Mouse (Mus musculus): ENCODE measurements around the gene 4931428F04Rik.

The 4931428F04Rik gene

DNA sequence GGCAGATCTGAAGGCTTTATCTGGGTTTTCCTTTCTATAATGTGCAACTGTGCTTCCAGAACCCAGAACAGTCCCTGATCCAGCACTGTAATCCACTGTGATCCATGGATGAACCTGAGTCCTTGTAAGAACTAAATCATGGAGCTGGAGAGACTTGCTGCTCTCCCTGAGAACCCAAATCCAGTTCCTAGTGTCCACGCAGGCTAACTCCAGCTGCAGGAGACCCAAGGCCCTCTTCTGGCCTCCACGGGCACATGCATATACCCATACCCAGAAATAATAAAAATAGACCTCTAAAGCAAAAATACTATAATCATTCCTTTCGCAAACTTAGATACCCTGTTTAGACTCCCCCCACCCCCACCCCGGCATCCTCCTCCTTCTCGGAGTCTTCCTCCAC is 1.4 kb downstream of the 4931428F04Rik start:
- no peak for DNase-seq (ENCODE audit: low read depth, low spot score)

DNA sequence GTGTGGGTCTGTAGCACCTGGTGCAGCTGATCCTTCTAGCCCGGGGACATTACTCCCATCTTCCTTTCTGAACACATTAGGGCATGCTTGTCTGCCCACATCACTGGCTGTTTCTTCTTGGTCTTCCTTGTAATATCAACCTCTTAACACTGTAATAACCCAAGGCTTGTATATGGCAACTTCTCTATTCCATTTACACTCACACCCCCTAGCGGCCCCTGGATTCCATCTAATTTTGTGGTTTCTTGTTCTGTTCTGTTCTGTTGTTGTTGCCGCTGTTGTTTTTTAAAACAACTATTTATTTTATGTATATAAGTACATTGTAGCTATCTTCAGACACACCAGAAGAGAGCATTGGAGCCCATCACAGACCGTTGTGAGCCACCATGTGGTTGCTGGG is 2.8 kb downstream of the 4931428F04Rik start:
- DNase-seq (ENCODE audit: low read depth, low spot score), result no peak

DNA sequence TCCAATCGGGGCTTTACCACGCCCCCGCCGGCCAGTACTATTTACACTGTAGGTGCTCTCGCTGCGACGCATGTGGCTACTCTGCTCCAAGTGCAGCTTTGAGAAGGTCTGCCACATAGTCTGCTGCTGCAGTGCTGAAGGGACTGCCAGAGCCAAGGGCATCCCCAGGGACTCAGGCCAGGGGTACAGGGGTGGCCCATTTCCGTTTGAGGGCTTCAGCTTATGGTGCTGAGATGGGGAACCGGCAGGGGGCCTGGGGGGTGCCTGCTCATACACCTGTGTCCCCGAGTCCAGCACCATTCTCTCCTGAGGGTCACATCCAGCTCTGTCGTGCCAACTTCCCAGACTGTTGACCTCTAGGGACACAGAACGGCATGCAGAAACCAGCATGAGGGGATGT is 4.2 kb downstream of the 4931428F04Rik start:
- DNase-seq (ENCODE audit: low read depth, low spot score), result no peak

DNA sequence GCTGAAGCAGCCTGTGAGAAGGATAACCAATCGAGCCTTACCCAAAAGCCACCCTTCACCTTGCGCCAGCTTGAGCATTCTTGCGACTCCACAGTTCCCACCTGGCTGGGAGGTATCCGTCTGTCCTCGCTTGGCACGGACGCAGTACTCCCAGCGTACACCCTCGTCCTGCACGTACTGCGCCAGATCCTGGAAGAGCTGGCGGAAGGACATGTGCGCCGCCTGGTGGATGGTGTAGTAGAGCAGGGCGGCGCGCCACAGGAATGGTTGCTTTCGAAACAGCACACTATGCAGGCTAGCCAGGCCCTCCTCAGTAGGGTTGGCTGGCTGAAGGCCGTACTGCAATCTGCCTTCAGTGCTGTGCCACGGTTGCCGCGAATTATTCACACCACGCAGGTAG is 6.6 kb downstream of the 4931428F04Rik start:
- no peak for DNase-seq (ENCODE audit: low read depth, low spot score)

DNA sequence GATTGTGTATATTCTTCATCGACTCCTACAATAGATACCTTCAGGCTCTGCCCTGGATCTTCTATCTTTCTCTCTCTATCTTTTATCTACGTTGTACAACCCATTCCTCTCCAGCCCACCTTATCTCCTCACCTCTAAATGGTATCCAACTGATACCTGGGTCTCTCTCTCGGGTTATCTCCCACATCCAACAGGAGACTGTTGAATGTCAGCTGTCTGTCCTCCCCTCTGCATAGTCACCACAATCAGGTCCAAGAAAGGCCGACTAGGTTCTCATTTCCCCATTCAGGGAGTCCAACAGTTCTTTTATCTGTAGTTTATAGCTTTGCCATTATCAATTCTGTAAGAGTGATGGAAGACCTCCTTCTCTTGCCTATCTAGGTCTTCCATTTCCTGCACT is 7.4 kb downstream of the 4931428F04Rik start:
- DNase-seq (ENCODE audit: low read depth, low spot score), result no peak

DNA sequence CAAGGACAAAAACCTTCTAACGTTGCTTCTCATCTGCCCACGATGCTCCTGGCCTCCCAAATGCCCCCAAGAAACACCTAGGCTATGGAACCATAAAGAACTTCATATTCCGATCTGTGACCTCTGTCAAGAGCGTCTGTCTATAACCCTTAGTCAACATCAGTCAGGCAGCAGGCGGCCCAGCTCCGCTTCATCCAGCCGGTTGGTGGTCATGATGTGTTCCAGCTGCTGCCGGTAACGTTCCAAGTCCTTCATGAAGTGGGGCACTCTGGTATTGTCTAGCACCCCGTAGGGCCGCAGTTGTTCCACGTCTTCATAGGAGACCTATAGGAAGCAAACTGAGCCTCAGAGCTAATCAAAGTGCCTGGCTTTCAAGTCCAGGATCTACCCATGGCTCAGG is 7.8 kb downstream of the 4931428F04Rik start:
- no peak for DNase-seq (ENCODE audit: low read depth, low spot score)

DNA sequence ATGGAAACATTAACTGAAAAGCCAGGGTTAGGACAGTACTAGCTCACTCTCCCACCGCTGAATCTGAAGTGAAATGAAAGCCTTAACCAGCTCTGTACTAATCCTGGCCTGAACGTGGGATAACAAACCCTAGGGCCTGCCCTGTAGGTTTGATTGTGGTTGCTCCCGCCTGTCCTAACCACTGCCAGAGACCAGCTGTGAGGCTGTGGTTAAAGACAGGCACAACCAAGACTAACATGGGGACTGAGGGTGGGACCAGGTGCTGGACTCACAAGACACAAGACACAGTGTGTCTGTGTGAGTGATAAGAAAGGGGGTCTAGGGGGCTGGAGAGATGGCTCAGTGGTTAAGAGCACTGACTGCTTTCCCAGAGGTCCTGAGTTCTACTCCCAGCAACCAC is 9.1 kb downstream of the 4931428F04Rik start:
- DNase-seq (ENCODE audit: low read depth, low spot score), result no peak

DNA sequence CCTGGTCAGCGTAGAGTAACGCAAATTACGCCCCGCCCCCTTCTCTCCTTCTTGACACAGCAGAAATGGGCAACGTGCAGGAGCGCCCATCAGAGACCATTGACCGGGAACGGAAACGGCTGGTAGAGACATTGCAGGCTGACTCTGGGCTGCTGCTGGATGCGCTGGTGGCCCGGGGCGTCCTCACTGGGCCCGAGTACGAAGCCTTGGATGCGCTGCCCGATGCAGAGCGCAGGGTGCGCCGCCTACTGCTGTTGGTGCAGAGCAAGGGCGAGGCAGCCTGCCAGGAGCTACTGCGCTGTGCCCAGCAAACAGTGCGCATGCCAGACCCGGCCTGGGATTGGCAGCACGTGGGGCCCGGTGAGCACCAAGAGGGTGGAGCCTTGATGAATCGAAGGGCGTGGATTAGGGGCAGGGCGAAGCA is 10.7 kb downstream of the 4931428F04Rik start:
- DNase-seq (ENCODE audit: low read depth, low spot score), result no peak

DNA sequence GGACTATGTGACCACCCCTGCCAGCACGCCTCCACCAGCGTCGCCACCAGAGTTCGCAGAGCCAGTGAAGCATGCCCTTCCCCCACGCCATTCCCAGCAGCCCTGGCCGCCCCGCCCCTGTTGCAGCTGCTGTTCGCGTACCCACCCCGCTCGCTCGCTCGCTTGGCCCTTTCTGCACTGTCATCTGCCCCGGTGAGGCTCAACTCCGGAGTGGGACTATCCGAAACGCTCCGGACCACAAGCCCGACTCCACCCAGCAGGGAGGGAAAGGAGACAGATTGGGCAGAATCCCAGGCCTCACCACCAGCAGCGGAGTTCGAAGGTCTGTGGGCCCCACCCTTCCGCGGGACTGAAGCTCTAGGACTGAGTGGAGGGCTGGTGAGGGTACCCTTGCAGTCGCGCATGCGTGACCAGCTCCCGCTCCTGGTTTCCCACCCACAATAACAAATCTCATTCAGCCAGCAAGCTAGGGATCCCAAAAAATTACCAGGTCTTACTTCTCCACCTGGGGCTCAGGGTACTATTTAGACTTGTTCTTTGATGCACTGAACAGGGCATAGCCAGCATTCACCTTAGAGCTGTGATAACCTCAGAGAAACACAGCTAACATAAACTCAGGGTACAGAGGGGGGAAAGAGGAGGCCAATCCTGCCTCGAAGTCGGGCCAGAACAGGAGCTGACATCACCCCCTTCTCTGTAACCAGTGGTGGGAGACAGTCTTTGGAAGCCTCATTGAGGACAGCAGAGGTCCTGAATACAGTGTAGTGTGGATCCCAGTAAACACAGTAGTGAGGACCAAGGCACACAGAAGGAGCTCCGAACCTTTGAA is 13.2 kb downstream of the 4931428F04Rik start:
- no peak for DNase-seq (ENCODE audit: low read depth, low spot score)

DNA sequence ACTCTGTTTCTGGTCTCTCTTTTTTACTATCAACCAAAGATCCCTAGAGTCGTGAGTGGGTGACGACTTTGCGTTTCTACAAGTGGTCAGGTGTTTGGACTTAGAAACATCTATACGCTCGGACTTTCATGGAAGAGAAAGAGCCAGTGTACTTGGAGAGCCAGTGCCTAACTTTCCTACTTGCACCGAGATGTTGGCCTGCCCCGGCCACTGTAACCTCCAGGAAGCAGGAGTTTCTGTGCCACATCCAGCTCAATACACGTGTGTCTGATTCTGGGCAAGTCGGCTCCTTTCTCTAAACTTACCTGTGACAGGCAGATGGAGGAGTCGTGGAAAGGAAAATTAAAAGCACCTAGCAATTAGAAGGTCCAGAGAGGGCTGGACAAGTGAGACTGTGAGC is 13.8 kb downstream of the 4931428F04Rik start, which contains the start of gene Nol3:
Gene Nol3, plus strand, starts transcription at position 301 of the 400 bp plus-strand sequence.
- DNase-seq (ENCODE audit: low read depth, low spot score), result no peak

DNA sequence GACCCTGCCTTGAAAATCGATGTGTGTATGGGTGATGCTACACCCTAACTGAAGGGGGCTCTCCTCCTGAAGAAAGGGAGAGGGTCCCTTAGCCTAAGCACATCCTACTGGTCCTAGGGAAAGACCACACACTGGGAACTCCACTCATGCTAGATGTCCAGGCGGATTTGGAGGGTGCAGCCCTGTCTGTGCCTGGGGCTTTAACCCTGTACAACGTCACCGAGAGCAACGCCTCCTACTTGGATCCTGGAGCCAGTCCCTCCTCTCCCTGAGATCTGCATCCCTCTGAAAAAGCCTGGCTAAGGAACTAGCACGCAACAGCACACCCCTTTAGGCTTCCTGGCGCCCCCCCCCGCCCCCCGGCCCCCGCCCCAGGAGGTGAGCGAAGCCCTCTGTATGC is 14.3 kb downstream of the 4931428F04Rik start:
- no peak for DNase-seq (ENCODE audit: low read depth, low spot score)

DNA sequence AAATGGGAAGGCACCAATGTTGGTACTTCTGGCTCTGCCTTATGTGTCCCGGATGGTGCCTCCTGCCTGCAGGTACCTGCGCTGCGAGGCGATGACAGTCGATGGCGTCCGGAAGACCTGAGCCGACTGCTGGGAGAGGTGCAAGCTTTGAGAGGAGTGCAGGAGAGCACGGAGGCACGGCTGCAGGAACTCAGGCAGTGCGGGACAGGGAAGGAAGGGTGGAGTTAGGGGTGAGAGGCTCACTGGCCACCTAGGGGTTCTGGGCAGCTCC is 18.8 kb downstream of the 4931428F04Rik start:
- DNase-seq (ENCODE audit: low read depth, low spot score), result no peak

DNA sequence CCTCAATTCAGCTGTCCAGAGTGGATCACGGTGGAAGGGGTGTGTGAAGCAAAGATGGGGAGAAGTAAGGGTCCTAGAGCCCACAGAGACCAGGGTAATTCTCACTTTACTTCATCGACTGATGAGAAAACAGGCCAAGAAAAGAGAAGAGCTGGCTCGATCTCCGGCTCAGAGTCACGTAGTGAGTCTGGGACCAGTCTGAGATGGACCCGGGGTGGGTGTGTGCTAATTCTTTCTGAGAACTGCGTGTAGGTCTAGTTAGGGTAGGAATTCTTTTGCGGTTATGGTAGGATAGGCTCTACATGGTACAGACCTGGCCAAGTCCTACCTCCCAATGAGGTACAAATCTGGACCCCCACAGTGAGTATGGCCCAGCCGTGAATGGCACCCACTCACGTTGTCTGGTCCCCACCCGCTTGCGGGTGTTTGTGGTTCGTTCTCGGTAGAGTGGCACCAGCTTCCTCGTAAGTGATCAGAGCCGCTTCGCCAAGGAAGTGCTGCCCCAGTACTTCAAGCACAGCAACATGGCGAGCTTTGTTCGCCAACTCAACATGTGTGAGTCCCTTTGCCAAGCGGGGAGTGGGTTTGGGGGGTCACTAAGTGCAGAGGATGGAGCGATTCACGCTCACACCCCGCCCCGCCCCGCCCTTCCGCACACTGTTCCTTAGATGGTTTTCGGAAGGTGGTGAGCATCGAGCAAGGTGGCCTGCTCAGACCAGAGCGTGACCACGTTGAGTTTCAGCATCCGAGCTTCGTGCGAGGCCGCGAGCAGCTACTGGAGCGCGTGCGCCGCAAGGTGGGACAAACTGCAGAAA is 19.4 kb downstream of the 4931428F04Rik start:
- no peak for DNase-seq (ENCODE audit: low read depth, low spot score)

DNA sequence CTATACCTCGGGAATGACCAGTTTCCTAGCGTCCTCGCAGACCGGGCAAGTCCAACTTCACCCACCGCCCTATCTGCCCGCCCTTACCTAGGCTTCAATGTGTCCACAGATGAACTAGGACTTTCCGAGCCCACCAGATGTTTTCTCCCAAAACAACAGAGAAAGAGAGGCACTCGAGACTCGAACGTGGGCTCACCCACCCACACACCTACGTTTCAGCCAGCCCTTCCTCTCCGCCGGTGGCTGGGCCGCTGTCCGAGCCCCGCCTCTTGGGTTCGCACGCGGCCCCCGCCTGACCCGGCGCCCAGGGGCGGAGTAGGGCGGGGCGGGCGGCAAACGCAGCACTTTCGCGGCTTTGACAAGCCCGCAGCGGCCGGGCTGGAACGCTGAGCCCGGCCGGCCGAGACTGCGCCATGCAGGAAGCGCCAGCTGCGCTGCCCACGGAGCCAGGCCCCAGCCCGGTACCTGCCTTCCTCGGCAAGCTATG is 20.2 kb downstream of the 4931428F04Rik start, which contains the start of gene Hsf4:
Gene Hsf4, plus strand, starts transcription at position 341 of the 487 bp plus-strand sequence.
- no peak for DNase-seq (ENCODE audit: low read depth, low spot score)

DNA sequence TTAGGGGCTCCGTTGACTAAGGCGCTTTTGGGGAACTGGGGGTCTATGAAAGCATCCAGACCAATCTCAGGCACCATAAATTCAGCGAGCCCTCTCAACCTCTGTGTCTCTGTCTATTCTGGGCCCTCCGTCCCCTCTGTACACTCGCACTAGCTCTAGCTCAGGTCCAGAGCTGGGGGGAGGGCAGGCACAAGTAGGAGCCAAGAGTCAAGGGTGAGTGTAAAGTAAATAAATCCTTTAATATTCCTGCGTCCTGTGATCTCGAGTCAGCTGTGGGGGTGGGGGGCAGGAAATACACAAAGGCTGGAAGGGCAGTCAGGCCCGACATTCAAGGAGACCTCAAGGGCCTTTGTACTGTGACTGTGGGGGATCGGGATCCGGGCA is 20.6 kb downstream of the 4931428F04Rik start:
- no peak for DNase-seq (ENCODE audit: low read depth, low spot score)

DNA sequence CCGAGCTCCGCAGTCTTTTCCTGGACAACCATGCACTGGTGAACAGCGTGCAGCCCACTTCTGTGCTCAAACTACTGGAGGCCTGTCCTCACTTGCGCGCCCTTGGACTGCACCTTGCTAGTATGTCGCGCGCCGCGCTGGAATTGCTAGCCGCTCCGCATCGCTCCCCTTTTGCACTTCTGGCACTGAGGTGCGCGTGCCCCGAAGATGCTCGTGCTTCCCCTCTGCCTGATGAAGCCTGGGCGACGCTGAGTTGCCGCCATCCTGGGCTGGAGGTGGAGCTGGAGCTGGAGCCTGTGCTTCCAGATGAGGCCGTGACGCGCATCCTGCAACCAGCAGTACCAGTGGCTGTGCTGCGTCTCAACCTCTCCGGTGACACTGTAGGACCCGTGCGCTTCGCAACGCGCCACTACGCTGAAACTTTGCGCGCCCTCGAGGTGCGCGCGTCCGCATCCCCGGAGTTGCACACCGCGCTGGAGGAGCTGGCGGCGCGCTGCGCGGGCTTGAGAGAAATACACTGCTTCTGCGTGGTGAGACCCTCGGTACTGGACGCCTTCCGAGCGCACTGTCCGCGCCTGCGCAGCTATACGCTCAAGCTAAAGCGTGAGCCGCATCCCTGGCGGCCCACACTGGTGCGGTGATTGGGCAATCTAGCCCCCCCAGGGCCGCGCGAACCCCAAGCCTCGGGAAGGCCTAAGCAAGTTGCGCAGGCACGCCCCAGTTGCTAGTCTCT is 21.2 kb downstream of the 4931428F04Rik start:
- DNase-seq (ENCODE audit: low read depth, low spot score), result peak; percentile 86

DNA sequence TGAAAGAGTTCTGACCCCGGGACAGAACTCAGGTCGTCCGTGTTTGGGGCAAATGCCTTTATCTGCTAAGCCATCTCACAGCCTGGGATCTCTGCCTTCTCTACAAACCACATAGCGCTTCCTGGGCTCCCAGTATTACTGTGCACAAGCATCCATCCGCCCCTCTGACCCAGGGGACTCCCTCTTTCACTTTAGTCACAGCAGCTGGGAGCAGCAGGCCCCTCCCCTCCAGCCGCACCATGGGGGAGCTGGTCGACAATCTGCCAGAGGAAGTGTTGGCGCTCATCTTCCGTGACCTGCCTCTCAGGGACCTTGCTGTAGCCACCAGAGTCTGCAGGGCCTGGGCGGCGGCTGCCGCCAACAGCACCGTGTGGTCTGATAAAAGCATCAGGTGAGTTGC is 22.9 kb downstream of the 4931428F04Rik start:
- DNase-seq (ENCODE audit: low read depth, low spot score), result no peak

DNA sequence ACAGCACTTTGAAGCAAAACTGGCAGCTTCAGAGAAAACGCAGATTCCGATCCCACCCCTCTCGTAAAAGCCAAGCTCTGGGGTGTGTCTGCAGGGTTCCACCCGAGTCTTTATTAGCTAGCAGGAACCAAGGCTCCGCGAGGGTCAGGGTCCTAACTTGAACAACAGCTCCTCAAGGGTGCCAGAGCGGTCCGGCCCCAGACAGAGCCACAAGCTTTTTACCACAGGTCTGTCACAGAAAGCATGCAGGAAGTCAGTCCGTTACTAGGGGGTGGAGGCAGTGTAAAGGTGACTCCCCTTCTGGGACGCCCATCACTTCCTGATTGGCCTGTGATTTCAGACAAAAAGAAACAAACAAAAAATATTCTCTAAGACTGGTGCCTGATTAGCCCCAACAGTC is 24.5 kb downstream of the 4931428F04Rik start:
- no peak for DNase-seq (ENCODE audit: low read depth, low spot score)

DNA sequence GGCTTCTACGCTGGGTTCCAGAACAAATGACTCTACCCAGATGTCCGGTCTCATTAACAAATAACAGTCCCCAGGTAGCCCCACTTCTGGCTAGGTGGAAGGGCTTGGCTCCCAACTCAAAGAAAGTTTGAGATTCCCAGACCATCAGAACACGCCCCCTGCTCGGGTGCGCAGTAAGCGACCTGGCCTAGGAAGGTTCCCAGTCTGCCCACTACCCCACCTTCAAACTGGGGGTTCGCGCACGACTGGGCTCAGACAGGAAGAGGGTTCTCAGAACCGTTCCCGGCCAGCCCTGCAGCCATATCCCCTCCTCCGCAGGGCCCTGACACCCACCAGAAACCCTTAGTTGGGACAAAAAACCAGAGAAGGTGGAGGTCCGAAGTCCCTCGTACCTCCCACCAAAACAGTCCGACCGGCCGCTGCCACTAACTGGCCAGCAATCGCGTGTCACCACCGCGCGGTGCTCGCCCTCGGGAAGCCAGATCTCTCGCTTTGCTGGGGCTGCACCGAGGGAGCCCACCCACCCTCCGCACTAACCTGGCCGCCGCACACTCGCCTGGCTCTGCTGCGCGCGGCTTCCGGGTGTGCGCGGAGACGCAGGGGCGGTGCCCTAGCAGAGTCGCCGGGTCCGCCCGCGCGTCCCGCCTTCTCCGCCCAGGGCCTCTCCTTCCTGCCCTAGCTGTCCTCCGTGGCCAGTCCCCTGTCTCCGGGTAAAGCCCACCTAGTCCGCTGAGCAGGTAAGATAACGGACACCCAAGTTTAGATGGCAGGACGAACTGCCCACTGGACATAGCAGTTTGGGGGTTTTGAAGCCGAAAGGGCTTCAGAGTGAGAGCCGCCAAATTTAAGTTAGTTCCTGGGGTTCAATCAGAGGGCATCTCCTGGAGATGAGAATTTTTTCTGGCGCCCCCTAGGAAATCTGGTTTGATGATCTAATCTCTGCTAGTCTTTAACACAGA is 25.4 kb downstream of the 4931428F04Rik start, which contains the start of the genes Tradd and Fbxl8:
Gene Tradd, minus strand, starts transcription at position 586 of the 959 bp plus-strand sequence.
Gene Fbxl8, plus strand, starts transcription at position 625 of the 959 bp plus-strand sequence.
- no peak for DNase-seq (ENCODE audit: low read depth, low spot score)

DNA sequence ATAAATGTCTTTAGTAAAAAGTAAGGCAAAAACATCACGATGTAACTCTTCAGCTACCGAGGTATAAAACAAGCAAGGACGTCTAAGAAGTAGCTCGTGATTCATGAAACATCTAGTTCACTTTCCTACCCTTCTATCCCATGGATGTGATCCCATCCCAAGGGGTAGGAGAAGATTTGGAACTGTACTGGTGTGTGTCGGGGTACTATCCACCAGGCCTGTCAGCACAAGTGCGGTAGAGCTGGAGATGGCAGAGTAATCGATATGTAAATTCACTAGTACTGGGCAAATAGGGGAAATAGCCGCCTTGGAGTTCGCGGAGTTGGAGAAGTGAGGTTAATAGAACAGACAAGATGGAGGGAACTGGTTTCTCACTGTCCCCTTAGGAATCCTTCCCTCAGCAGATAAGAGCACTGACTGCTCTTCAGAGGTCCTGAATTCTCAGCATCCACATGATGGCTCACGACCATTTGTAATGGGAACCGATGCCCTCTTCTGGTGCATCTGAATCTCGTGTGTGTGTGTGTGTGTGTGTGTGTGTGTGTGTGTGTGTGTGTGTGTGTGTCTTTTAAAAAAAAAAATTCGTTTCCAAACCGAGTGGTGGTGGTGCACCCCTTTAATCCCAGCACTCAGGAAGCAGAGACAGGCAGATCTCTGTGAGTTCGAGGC is 26.3 kb downstream of the 4931428F04Rik start:
- DNase-seq (ENCODE audit: low read depth, low spot score), result no peak

Data from brain, embryonic 18.5 days (tissue).